In the genomic region with DNA sequence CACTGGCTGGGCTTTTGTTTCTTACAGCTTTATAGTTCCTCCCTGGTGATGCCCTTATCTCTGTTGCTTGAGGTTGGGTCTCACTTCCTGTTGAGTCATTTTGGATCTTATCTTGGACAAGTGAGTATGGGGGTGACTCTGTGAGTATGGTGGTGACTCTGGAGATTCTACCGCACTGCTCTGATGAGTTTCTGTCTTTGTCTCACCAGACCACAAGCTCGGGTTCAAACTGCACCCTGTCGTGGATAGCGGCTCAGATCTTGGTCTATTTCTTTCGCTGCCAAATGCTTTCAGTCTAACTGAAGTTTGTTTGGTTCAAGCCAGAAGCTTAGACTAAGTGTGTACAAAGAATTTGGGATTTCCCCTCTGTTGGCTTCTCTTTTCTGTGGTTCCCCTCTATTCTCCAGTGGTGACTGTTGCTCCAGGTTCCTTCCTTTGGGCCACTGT, we compare ENCODE assay signal across 1 mouse cellular context.
TF ChIP-seq lines count a peak whose summit lies in the region.

No protein-coding gene starts in this region.

TF ChIP-seq in CH12.LX, 34 proteins besides CTCF, POLR2A, EP300 and RAD21 (continued from another document):
- TF ChIP-seq SIN3A (IDR thresholded peaks at IDR 0.05; ENCODE audit: low read length): peak; percentile 67; the same call in 1 of the 2 replicates
- peak; percentile 94 for TF ChIP-seq JUND (conservative IDR thresholded peaks at IDR 0.05; ENCODE audit: low read depth, low read length)
- TF ChIP-seq MAX (IDR thresholded peaks at IDR 0.05; ENCODE audit: low read length): no peak
- no peak for TF ChIP-seq MXI1 (IDR thresholded peaks at IDR 0.05; ENCODE audit: low read depth, low read length)
- TF ChIP-seq MYC (IDR thresholded peaks at IDR 0.05; ENCODE audit: low read depth, low read length): peak; percentile 88; the same call in 1 of the 2 replicates
- no peak for TF ChIP-seq KAT2A (IDR thresholded peaks at IDR 0.05; ENCODE audit: insufficient replicate concordance, low read length)
- TF ChIP-seq PAX5 (IDR thresholded peaks at IDR 0.05; ENCODE audit: low read length): no peak
- no peak for TF ChIP-seq ZKSCAN1 (IDR thresholded peaks at IDR 0.05; ENCODE audit: borderline replicate concordance, low read depth, low read length)
- no peak for TF ChIP-seq ZNF384 (IDR thresholded peaks at IDR 0.05; ENCODE audit: low read depth, low read length)
- no peak for TF ChIP-seq USF2 (conservative IDR thresholded peaks at IDR 0.05; ENCODE audit: low read depth, low read length)
- peak; percentile 87 for TF ChIP-seq BHLHE40 (IDR thresholded peaks at IDR 0.05; ENCODE audit: low read depth, low read length)
- TF ChIP-seq ZMIZ1 (IDR thresholded peaks at IDR 0.05; ENCODE audit: low read depth, low read length): no peak
- TF ChIP-seq ELF1 (IDR thresholded peaks at IDR 0.05; ENCODE audit: low read depth, low read length): 0 out of 2 replicates have a peak, but pooled peaks have one; percentile 45
- TF ChIP-seq POLR2AphosphoS2 (IDR thresholded peaks at IDR 0.05; ENCODE audit: low read depth, low read length): no peak
- TF ChIP-seq TCF12 (IDR thresholded peaks at IDR 0.05; ENCODE audit: low read depth, low read length): no peak; the same call in 1 of the 2 replicates
- no peak for TF ChIP-seq NRF1 (IDR thresholded peaks at IDR 0.05; ENCODE audit: low read depth, low read length)
- no peak for TF ChIP-seq NELFE (IDR thresholded peaks at IDR 0.05; ENCODE audit: low read depth, low read length)
- peak; percentile 88 for TF ChIP-seq ETS1 (conservative IDR thresholded peaks at IDR 0.05; ENCODE audit: low read depth, low read length)
- no peak for TF ChIP-seq USF1 (IDR thresholded peaks at IDR 0.05; ENCODE audit: low read depth, low read length)
- TF ChIP-seq UBTF (IDR thresholded peaks at IDR 0.05; ENCODE audit: low read depth, low read length): peak; percentile 98
